Mouse (Mus musculus) monocyte, adult 5-6 weeks (primary cell): Measurements from ENCODE around the gene Eps8. TPM values are rescaled to one million over a fixed set of nuclear protein-coding genes. Genes with fewer than 3 reads are reported as not detected.

Experiments
- ATAC-seq: fragments of 153-309, 156-312 bp; replicated peaks from 2 replicates; pipeline ENCODE4 v1.8.0; 2017; ENCODE audit warnings: mild to moderate bottlenecking; ENCODE audit not compliant: low TSS enrichment, insufficient number of reproducible peaks, severe bottlenecking, poor library complexity, low FRiP score
- total RNA-seq: library from RNA; stranded (forward); fragments of 200-1000, 200-491, 200-594 nt; gene quantifications from 3 replicates; pipeline ENCODE4 v1.2.3, GENCODE M21; 2017

Eps8 gene
- total RNA-seq, 1 experiment from 2014 or later = 55.6 TPM

DNA sequence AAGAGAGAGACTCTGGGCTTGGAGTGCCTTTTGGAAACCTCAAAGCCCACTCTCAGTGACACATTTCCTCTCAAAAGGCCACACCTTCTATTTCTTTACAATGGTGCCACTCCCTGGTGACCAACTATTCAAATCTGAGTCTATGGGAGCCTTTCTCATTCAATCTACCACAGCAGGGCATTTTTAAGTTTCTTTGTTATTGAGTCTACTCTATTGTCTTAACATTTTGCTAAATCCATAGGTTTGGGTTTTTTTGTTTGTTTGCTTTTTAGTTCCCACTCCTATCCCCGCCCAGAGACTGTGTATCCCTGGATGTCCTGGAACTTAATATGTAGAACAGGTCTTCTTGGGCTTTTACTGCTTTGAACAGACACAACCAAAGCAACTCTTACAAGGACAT, 14.8 kb upstream of the Eps8 start:
- ATAC-seq = no peak

DNA sequence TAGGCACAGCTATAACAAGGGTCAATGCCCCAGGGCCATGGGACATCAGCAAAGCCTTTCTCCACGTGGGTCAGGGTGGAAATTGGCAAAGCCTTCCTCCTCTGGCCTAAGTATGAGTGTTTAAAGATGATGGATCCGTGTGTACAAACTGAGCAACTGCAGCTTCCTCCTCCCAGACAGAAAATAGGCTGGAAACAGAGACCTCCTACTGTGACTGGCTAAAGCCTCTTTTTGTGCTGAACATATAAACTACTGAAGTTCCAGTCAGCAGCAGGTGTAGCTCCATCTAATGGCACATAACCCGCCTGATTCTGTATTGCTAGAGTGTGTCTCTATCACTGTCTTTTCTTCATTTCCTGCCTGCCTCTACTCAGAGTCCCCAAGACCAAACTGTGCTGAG, 13.7 kb upstream of the Eps8 start:
- no peak for ATAC-seq

DNA sequence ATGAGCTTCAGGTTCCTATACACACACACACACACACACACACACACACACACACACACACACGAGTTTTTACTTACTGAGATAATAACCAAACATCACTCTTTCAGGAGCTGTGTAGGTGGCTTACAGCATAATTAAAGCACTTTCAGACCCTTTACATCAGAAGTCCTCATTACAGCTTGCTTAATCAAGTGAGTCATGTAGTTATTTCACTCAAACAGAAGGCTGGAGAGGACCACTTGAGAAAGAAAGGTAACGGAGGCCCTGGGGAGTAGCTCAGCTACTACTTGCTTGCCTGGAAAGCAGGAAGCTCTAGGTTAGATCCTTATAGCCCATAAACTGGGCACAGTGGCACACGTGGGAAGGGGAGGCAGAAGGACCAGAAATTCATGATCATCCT, 13.0 kb upstream of the Eps8 start:
- ATAC-seq = no peak

DNA sequence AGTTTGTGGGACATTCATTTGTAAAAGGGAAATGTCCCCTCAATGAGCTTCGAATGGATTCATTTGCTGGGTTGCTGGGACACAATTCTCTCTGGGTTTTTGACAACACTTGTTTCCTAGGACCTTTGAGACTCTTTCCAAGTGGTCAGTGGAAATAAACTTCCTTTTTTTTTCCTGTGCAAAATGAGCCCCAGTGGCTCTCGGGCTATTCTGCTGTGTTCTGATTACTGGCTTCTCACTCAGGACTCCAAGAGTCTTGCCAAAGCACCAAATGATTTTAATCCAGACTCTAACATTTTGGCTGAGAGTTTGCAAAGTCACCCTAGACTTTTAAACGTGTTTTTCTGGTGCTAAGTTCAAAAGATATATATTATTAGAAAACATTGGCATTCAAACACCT, 10.3 kb upstream of the Eps8 start:
- ATAC-seq = no peak

DNA sequence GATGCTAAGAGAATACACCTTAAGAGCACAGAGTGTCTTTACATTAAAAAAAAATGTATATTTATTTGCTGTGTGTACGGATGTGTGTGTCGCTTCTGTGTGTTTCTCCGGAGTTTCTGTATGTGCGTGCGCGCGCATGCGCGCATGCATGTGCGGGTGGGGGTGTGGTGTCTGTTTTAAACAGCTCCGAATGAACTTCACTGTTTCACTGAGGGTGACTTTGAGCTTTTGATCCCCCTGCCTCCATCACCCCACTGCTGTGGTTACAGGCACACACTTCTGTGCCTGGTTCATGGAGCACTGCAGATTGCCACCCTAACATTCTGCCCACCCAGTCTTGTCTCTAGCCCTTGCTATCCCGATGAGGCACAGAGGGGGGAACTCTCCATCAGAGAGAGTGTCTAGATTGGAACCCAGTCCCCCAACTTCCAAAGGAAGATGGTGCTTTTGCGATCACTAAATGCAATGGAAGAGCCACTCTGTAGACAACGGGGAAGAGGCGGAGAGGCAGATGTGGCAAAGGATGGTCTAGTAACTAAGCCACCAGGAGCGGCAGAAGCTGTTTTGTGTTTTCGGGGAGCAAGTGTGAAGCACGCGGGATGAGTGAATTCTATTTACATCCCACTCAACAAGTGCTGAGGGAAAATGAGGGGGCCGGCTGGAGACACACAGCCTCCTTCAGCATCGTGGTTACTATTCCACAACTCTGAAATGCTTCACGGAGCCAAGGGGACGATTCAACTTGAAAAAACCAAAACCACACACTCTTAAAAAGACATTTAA, 7.1 kb upstream of the Eps8 start:
- no peak for ATAC-seq

DNA sequence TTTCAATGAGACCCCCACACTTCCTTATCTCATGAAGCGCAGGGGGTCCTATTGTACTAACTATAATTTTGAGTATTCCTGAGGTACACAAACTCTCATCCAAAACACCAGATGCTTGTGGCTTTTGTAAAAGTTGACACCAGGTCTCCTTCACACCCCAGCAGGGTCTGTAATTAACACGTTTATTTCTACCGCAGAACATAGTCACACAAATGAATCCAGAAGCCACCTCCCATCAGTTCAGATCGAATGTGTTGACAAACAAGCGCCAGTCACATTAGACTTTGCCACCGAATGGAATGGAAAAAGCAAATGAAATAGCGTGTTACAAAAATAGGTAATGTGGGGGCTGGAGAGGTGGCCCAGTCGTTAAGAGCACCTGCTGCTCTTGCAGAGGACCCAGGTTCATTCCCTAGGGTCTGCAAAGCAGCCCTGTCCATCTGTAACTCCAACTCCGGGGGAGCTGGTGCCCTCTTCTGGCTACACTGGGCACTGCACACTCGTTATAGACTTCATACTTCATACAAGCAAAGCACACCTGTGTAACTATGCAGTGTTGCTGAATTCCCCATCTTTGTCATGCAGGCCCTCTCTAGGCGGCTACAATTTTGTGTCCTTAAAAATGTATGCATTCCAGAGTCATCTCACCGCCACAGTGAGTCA, 3.9 kb upstream of the Eps8 start:
- no peak for ATAC-seq

DNA sequence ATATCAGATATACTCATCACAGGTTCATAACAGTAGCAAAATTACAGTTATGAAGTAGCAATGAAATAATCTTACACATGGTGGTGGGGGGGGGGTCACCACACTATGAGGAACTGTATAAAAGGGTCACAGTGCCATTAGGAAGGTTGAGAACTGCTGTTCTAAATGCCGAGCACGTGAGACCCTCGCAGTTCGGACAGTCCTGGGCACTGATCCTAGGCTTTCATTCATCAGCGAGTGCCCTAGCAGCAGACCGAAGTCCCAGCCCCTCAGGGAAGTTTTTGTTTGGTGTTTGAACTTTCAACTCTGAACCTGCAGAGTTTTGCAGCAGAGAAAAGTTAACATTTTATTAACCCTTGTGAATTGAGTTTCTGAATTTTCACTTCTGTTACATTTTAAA, 2.5 kb upstream of the Eps8 start:
- no peak for ATAC-seq

DNA sequence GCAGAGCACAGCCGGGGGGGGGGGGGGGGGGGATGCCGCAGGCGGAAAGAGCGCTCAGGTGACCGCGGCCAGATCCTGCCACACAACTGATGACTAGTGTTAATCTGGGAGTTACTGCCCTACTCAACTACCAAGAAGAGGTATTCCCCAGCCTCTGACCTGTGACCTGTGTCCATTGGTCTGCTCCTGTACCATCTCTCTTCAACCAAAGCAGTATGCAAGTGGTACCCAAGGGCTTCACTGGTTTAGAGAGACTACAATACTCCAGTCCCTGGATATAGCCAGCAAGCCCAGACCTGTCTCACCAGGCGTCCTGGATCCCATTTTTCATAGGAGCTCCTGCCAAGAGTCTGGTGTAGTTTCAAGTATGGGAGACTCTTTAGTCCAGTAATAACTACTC, 5.1 kb downstream of the Eps8 start:
- ATAC-seq = no peak

DNA sequence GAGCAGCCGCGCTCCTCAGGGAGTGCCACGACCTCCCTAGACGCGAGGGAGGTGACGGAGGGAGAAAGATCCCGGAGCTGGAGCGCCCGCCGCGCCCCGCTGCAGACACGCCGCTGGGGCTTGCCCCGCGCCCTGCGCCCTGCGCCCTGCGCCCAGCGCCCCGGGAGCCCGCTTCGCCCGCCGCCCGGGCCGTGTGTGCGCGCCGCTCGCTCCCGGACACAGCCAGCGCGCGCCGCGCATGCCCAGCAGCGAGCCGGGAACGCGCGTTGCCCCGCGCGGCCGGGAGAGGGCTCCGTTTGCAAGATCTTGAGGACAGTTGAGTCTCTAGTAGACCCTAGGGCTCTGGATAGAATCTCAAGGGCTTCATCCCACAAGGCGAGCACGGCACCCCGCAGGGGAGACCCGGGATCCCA, 5.6 kb downstream of the Eps8 start:
- no peak for ATAC-seq

DNA sequence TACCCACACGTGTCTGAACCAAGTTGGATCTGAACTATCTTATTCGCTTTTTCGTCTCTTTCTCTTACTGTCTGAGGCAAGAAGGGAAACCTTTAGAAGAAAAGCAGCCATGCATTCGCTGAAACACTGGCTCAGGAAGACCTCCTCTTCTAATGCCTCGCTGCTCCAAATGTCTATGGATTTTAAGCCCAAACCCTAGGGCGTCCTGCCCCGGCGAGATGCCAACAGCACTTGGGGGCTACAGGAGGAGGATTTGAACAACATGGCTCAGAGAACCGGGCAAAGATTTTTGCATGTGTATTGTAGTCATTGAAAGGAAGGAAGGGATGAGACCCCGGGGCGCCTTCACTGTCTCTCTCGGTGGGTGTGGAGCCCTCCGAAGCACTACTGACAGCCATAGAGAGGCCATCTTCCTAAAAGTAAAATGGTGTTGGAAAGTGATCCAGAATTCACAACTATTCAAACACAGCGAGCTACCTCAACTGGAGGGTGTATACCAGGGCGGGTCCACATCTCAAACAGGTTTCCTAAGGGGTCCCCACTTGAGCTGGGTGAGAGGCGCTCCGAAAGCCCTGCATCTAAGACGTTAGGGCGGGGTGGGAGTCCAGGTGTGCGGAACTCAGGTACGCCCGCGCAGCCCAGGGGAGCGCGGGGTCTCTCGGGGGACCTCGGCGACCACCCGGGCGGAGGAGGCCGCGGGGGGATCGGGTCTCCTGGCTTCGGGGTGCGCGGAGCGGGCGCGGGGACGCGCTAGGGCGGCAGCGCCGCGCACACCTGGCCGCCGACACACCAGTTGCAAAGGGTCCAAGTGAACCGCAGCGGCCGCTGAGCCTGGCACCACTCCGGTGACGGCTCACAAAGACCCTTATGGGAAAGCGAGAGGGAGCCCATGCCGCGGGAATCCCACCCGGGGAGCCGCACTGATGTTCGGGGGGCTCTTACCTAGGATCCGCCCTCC, 6.3 kb downstream of the Eps8 start:
- ATAC-seq = no peak

DNA sequence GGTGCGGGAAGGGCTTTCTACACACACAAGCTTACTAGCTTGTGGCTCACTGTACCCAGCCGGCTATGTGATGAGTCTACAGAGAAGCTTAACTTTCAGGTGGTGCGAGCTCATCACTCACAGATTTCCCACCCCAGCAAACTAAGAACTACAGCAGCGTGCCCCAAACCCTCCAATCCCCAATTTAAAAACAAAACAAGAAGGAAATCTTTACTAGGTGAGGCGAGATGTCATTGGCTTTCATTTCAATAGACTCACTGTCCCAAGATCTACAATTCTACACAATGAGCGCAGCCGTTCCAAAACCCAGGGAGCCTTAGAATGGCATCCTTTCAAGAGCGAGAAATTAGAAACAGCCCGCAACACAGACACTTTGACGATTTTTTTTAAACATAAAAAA, 7.0 kb downstream of the Eps8 start:
- ATAC-seq = no peak

DNA sequence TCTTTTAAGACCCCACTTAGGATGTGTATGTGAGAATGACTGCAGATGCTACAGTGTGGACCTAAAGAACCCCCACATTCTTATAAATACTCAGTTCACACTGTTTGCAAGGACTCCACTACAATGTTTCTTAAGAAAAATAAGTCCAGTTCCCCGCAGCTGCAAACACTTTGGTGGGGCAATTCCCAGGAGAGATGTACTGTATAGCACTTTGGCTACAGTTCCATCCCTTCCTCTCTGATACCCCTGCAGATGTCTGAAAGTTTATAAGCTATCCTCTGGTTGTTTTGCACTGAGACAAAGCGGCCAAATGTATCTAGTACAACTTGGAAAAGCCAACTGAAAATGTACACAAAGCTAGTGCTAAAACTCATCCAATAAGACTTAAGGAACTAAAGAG, 8.0 kb downstream of the Eps8 start:
- no peak for ATAC-seq

DNA sequence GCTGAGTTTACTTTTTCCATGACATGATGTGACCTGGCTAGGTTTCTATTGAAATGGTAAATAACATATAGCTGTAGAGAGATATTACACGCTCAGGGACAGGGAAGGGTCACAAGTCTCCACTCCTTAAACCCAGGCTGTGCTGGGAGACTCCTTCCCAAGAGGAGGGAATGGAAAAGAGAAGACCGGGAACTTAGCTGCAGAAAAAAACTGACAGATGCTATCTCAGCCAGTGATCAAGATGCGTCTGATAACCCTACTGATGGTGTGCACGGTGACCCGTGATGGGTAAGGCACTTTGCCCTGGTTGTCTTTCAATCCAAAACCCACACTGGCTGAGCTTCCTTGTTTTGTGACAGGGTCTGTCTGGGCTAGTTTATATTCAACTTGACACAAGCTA, 9.8 kb downstream of the Eps8 start:
- no peak for ATAC-seq

DNA sequence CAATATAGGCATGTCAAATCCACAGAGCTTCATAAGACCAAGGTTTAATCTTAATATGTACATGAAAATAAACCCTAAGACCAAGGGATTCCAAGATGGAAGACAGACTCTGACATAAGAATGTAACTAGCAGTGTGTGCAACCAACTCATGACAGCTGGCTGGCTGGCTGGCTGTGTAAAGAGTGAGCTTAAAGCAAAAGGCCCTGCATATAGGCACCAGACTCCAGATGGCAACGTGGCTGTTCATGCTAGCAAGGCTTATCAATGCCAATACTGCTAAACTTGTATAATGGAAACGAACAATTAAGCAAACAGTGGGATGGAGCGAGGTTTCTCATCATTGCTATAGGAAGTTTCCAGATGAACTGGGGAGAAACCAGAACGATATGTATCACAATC, 10.9 kb downstream of the Eps8 start:
- ATAC-seq = no peak

DNA sequence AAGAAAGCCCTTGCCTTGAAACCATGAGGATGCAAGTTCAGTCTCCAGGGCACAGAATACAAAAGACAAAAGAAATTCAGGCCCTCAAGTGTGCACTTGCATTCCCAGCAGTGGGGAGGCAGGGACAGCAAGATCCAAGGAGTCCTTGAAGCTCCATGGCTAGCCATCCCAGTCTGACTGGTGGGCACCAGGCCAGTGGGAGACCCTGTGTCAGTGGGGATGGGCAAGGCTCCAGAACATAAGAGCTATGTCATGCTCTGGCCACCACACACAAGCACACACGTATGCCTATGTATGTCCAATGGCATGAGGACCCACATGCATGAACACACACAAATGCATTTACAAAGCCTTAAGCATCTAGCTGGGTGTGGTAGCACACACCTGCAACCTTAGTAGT, 13.0 kb downstream of the Eps8 start:
- ATAC-seq = no peak

DNA sequence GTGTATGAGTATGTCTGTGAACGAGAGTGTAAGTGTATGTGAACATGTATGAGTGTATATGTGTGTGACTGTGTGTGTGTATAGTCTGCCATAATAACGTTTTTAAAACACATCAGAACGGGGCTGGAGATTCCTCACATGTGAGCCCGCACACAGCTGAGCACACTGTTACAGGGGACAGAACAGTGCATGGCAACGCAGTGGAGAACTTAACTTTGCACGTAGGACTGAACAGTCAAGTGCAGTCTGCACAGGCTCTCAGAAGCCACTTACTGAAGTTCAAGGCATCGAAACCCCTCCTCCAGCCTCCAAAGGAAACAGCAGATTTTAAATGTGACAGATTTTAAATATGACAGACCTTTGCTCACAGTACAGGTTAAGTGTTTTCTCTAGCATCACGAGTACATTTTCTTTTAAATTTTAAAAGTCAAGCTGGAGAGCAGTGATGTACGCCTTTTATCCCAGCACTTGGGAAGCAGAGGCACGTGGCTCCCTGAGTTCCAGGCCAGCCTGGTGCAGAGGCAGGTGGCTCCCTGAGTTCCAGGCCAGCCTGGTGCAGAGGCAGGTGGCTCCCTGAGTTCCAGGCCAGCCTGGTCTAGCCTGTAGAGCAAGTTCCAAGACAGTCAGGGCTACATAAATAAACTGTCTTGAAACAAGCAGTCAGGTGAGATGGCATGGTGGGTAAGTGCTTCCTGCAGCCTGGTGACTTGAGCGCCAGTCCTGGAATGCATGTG, 15.7 kb downstream of the Eps8 start:
- no peak for ATAC-seq

DNA sequence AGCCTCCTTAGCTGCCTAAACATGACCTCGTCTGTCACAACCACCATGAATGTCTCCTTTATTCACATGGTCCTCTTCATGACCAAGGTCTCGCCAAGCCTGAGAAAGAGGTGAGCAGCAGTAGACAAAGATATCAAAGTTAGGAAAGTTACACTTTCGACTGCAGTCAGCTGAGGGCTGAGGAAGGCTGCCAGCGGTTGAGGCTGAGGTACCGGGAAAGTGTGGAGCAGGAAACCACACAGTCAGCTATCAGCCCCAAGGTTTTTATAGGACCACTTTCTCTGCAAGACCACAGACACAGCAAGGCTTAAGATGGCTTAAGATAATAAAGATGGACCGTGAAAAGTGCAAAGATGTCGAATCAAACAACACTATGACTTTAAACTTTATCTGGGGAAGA, 17.2 kb downstream of the Eps8 start:
- no peak for ATAC-seq

DNA sequence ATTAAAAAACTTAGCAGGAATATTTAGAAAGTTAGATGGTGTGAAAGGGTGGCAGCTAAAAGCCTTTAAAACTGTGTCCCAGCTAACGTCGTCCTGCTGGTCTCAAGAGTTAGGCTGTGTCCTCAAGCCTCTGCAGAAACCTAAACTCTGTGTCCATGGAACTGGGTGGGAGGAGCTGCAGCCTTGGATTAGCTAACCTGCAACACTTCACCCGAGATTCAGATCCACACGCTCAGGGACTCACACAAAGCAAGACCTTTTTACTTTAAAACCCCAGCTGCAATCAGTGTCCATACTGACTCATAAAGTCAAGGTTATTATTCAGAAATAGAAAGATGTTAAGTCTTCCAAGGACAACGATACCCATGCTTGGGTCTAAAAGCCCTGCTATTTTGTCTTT, 18.5 kb downstream of the Eps8 start:
- ATAC-seq = no peak

DNA sequence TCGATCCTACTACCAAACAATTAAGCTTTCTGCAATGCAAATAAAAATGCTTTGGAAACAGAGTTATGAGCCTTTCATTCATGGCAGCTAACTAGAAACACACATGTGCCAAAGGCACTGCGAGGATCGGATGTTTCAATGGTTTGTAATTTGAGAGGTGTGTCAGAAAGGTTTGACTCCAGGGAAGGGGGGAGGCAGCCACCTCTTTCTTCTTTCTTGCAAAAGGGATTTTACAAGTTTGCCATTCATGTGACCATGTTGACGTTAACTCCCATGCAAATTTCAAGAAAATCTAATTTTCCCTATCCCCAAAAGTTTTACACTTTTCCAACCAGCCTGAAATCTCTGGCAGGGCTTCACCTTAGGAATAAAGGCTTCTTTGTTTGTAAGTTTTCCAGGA, 21.1 kb downstream of the Eps8 start:
- no peak for ATAC-seq
